Mouse (Mus musculus) cerebellum, adult 18-20 months (tissue): ENCODE data around the gene Blvrb.

Source experiments
- DNase-seq, 2 experiments: peaks; one replicate each; pipeline ENCODE4 v3.0.0; 2021

The Blvrb gene

GRCm38 (mm10) chr7:27447419-27448286, at the start of gene Blvrb, which contains the start of gene Sptbn4:
TSS of gene Blvrb (plus strand) at chr7:27447978.
TSS of gene Sptbn4 (minus strand) at chr7:27447686.
- DNase-seq = peak; percentile 94 to 99

- DNase-seq = no peak
Observed at GRCm38 (mm10) chr7:27400545-27400944, 47.2 kb upstream of the Blvrb start.

- peak; percentile 84 to 90 for DNase-seq
Observed at GRCm38 (mm10) chr7:27402675-27403074, 45.1 kb upstream of the Blvrb start.

- no peak for DNase-seq
Observed at GRCm38 (mm10) chr7:27404203-27404942, 43.4 kb upstream of the Blvrb start.

- DNase-seq = no peak
Observed at GRCm38 (mm10) chr7:27406481-27406880, 41.3 kb upstream of the Blvrb start.

GRCm38 (mm10) chr7:27407816-27408215, 40.0 kb upstream of the Blvrb start:
- no peak for DNase-seq

GRCm38 (mm10) chr7:27408379-27409176, 39.2 kb upstream of the Blvrb start:
- DNase-seq = peak; percentile 85 to 92

GRCm38 (mm10) chr7:27417151-27417550, 30.6 kb upstream of the Blvrb start:
- DNase-seq = no peak

- no peak for DNase-seq
Observed at GRCm38 (mm10) chr7:27419101-27419500, 28.7 kb upstream of the Blvrb start.

- DNase-seq = no peak
Observed at GRCm38 (mm10) chr7:27423556-27424326, 24.0 kb upstream of the Blvrb start.

- DNase-seq = no peak
Observed at GRCm38 (mm10) chr7:27427387-27427786, 20.4 kb upstream of the Blvrb start.

- DNase-seq = no peak
Observed at GRCm38 (mm10) chr7:27428002-27428401, 19.8 kb upstream of the Blvrb start.

- DNase-seq = no peak
Observed at GRCm38 (mm10) chr7:27429135-27429534, 18.6 kb upstream of the Blvrb start.

- DNase-seq = no peak
Observed at GRCm38 (mm10) chr7:27433349-27433748, 14.4 kb upstream of the Blvrb start.

- DNase-seq = no peak
Observed at GRCm38 (mm10) chr7:27433794-27434193, 14.0 kb upstream of the Blvrb start.

GRCm38 (mm10) chr7:27437544-27437943, 10.2 kb upstream of the Blvrb start:
- DNase-seq = peak; percentile 29 to 36

GRCm38 (mm10) chr7:27440014-27440413, 7.8 kb upstream of the Blvrb start:
- DNase-seq = no peak

- DNase-seq = peak in 1 of 2 experiments; percentile 41
Observed at GRCm38 (mm10) chr7:27446051-27446450, 1.7 kb upstream of the Blvrb start.

GRCm38 (mm10) chr7:27446521-27447418, 1.0 kb upstream of the Blvrb start:
- peak; percentile 68 to 73 for DNase-seq

- DNase-seq = peak; percentile 43 to 59
Observed at GRCm38 (mm10) chr7:27448421-27449206, 836 bp downstream of the Blvrb start.
